Mouse (Mus musculus): Measurements from ENCODE around the gene Paqr5. TPM values are rescaled to one million over a fixed set of nuclear protein-coding genes. Genes with fewer than 3 reads are reported as not detected.

The Paqr5 gene
- polyA plus RNA-seq, 1 experiment from 2014 or later, result 0.26 TPM

DNA sequence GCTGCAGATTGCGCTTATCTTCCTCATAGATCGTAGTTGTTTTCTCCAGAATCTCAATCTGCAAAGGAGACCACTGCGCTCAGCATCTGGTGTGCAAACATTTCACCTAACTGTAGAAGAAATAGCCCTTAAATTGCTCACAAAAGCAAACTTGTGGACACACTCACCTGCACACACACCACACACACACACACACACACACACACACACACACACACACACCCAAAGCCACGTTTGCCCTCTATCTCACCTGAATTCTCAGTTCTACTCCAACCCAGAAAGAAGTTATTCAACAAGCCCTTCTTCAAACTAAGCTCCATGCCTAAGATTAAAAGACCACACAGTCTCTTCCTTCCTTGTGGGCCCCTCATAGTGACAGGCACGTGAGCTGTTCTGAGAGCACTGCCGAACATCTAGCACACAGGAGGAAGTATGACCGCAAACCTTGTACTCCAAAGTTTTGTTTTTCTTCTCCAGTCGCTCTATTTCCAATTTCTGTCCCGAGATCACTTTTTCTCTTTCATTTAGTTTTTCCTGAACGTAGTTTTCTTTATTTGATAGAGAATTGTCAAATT lies 101.5 kb downstream of the Paqr5 start:
- no peaks in the 10 kb centered on the region for H3K4me1 ChIP-seq (ENCODE audit: control insufficient read depth, insufficient read depth, low read length)
- no peak for ATAC-seq (ENCODE audit: low FRiP score)
- 92% methylated on average over 10 of the region's 10 CpGs for WGBS
- H3K4me2 ChIP-seq, result no peak overlapping the region
- no peak for DNase-seq (ENCODE audit: low spot score, missing footprints)
- H3K27me3 ChIP-seq (ENCODE audit: control insufficient read depth, insufficient read depth, low read length), result no peaks in the 10 kb centered on the region
- H3K27ac ChIP-seq (ENCODE audit: low read depth, low read length), result no peak overlapping the region
- H3K36me3 ChIP-seq (ENCODE audit: control insufficient read depth, insufficient read depth, low read length), result peaks cover 17% of the 10 kb centered on the region; the same call in 1 of the 2 replicates
- no peak overlapping the region for H3K9ac ChIP-seq (ENCODE audit: low read length)
- H3K9me3 ChIP-seq (ENCODE audit: control insufficient read depth, low read length), result no peaks in the 10 kb centered on the region
- H3K4me3 ChIP-seq (ENCODE audit: low read depth, low read length), result no peak overlapping the region

GRCm38 (mm10) chr9:61920331-61920730 lies 106.3 kb downstream of the Paqr5 start:
- H3K4me3 ChIP-seq (ENCODE audit: low read depth, low read length), result no peak overlapping the region
- no peak overlapping the region for H3K9ac ChIP-seq (ENCODE audit: low read length)
- no peak for DNase-seq (ENCODE audit: low spot score, missing footprints)
- H3K27ac ChIP-seq (ENCODE audit: low read depth, low read length), result no peak overlapping the region
- no peaks in the 10 kb centered on the region for H3K4me1 ChIP-seq (ENCODE audit: control insufficient read depth, insufficient read depth, low read length)
- no peak overlapping the region for H3K4me2 ChIP-seq
- WGBS, result 95% methylated on average over 6 of the region's 6 CpGs
- peaks cover 8% of the 10 kb centered on the region for H3K36me3 ChIP-seq (ENCODE audit: control insufficient read depth, insufficient read depth, low read length)
- no peaks in the 10 kb centered on the region for H3K9me3 ChIP-seq (ENCODE audit: control insufficient read depth, low read length)
- no peaks in the 10 kb centered on the region for H3K27me3 ChIP-seq (ENCODE audit: control insufficient read depth, insufficient read depth, low read length)
- ATAC-seq (ENCODE audit: low FRiP score), result no peak

DNA sequence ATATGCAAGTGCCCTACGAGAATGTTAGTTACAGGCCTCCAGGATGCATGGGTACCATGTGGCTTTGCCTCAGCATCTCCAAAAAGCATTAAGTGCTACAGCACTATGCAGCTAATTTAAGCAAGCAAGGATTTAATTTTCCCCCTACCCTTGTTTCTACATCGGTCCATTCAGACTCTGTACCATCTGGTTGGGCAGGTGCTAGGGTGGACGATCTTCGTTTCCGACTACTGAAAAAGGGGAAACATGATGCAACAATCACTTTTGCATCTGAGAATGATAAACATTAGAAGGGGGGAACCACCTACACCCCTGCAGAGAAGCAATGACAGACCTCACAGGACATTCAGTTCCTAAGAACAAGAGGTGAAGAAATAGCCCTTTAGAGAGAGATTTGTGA lies 107.2 kb downstream of the Paqr5 start:
- Histone ChIP-seq H3K4me2 (no peak overlapping the region), H3K36me3 (ENCODE audit: control insufficient read depth, insufficient read depth, low read length) (peaks cover 8% of the 10 kb centered on the region), H3K4me3 (ENCODE audit: low read depth, low read length) (no peak overlapping the region), H3K9ac (ENCODE audit: low read length) (no peak overlapping the region), H3K9me3 (ENCODE audit: control insufficient read depth, low read length) (no peaks in the 10 kb centered on the region), H3K27ac (ENCODE audit: low read depth, low read length) (no peak overlapping the region), H3K27me3 (ENCODE audit: control insufficient read depth, insufficient read depth, low read length) (no peaks in the 10 kb centered on the region), H3K4me1 (ENCODE audit: control insufficient read depth, insufficient read depth, low read length) (0 out of 2 replicates have a peak, but pooled peaks cover 4% of the 10 kb centered on the region)
- DNase-seq (ENCODE audit: low spot score, missing footprints), result no peak
- WGBS, result 95% methylated on average over 5 of the region's 5 CpGs
- ATAC-seq (ENCODE audit: low FRiP score), result no peak

DNA sequence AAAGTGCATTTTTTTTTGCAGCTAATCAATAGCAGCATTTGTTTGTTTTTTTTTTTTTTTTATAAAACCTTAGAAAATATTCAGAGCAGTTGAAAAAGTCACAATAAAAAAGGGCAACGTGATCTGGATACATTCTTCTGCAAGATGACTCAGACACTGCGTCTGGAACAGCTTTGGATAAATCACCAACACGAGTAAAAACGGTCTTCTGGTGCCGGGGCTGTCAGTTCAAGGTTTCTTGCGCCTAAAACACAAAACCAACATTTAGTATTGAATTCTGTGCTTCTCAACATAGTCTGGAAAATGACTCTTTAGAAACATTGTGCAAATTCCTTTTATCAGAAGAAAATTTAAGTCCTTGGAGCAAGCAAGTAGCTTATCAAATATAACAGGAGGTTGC lies 109.2 kb downstream of the Paqr5 start:
- H3K27me3 ChIP-seq (ENCODE audit: control insufficient read depth, insufficient read depth, low read length), result no peaks in the 10 kb centered on the region
- no peaks in the 10 kb centered on the region for H3K9me3 ChIP-seq (ENCODE audit: control insufficient read depth, low read length)
- no peak overlapping the region for H3K9ac ChIP-seq (ENCODE audit: low read length)
- no peak for ATAC-seq (ENCODE audit: low FRiP score)
- H3K36me3 ChIP-seq (ENCODE audit: control insufficient read depth, insufficient read depth, low read length), result peaks cover 8% of the 10 kb centered on the region
- H3K27ac ChIP-seq (ENCODE audit: low read depth, low read length), result no peak overlapping the region
- H3K4me2 ChIP-seq, result no peak overlapping the region
- no peak overlapping the region for H3K4me3 ChIP-seq (ENCODE audit: low read depth, low read length)
- WGBS, result 92% methylated on average over 6 of the region's 6 CpGs
- peaks cover 9% of the 10 kb centered on the region for H3K4me1 ChIP-seq (ENCODE audit: control insufficient read depth, insufficient read depth, low read length)
- DNase-seq (ENCODE audit: low spot score, missing footprints), result no peak

DNA sequence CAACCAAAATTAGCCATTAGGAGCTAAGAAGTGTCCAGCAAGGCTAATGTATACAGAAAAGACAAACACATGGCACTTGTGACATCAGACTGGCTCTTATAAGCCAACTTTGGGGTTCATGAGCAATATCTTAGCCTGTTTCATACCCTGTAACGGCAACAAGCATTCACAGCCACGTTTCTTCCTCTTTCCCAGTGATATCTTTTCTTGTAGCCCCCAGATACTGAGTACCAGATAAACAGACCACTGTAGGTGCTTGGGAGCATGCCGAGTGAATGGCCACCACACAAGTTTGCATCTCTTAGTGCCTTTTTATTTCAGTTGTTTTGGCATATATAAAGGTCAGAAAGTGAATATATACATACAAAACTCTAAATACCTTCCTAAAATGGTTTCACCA lies 109.7 kb downstream of the Paqr5 start:
- no peak overlapping the region for H3K9ac ChIP-seq (ENCODE audit: low read length)
- no peaks in the 10 kb centered on the region for H3K9me3 ChIP-seq (ENCODE audit: control insufficient read depth, low read length)
- ATAC-seq (ENCODE audit: low FRiP score) (no peak), DNase-seq (ENCODE audit: low spot score, missing footprints) (no peak)
- no peak overlapping the region for H3K27ac ChIP-seq (ENCODE audit: low read depth, low read length)
- H3K4me2 ChIP-seq, result no peak overlapping the region
- H3K4me1 ChIP-seq (ENCODE audit: control insufficient read depth, insufficient read depth, low read length), result peaks cover 9% of the 10 kb centered on the region
- H3K4me3 ChIP-seq (ENCODE audit: low read depth, low read length), result no peak overlapping the region
- no peaks in the 10 kb centered on the region for H3K27me3 ChIP-seq (ENCODE audit: control insufficient read depth, insufficient read depth, low read length)
- peaks cover 8% of the 10 kb centered on the region for H3K36me3 ChIP-seq (ENCODE audit: control insufficient read depth, insufficient read depth, low read length)
- 92% methylated on average over 3 of the region's 3 CpGs for WGBS

DNA sequence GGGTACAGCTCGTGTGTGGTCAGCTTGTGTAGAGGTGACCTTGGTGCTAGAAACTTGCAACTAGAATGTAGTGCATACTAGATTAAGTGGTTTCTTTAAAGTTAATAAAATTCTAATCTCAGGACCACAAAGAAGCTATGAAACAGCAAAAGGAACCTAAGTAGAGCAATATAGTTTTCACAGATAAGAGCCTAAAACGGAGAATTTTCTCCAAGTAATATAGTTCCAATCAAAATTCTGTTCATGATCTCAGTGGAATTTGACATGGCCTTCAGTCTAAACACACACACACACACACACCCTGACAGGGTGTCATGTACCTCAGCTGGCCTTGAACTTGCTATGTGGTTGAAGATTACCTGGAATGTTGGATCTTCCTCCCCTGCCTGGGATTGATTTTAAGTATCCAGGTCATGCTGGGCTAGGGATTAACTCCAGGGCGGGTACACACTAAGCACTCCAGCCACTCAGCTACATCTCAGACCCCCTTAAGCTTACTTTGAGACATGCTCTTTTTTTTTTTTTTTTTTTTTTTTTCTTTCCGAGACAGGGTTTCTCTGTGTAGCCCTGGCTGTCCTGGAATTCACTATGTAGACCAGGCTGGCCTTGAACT lies 111.2 kb downstream of the Paqr5 start:
- 35% methylated on average over 4 of the region's 4 CpGs for WGBS
- Histone ChIP-seq H3K36me3 (ENCODE audit: control insufficient read depth, insufficient read depth, low read length) (peaks cover 14% of the 10 kb centered on the region), H3K9ac (ENCODE audit: low read length) (peak overlapping the region; percentile 70)

DNA sequence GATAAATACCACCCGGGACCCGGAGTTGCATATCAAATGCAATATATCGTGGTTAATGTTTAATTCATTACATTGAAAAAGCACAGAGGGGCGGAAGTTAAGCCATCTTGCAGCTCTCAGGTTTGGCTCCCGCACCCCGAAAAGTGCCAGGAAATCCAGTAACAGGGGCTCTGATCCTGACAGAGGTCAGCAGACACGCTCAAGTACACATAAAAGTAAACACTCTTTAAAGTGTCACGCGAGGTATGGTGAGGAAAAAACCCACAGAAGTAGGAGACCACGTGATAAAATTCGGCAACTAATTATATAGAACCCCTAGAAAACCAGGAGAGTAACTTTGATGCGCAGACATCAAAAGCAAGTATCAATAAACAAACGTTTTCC lies 111.7 kb downstream of the Paqr5 start:
- DNase-seq (ENCODE audit: low spot score, missing footprints), result no peak
- Histone ChIP-seq H3K4me3 (ENCODE audit: low read depth, low read length) (peak overlapping the region; percentile 91), H3K9ac (ENCODE audit: low read length) (peak overlapping the region; percentile 70), H3K4me1 (ENCODE audit: control insufficient read depth, insufficient read depth, low read length) (peaks cover 9% of the 10 kb centered on the region), H3K27ac (ENCODE audit: low read depth, low read length) (peak overlapping the region; percentile 88), H3K36me3 (ENCODE audit: control insufficient read depth, insufficient read depth, low read length) (peaks cover 11% of the 10 kb centered on the region), H3K27me3 (ENCODE audit: control insufficient read depth, insufficient read depth, low read length) (no peaks in the 10 kb centered on the region), H3K4me2 (peak overlapping the region; percentile 78), H3K9me3 (ENCODE audit: control insufficient read depth, low read length) (no peaks in the 10 kb centered on the region)
- 5% methylated on average over 13 of the region's 13 CpGs for WGBS
- no peak for ATAC-seq (ENCODE audit: low FRiP score)

More for the DNA sequence above, 111.2 kb downstream of the Paqr5 start:
- peaks cover 9% of the 10 kb centered on the region for H3K4me1 ChIP-seq (ENCODE audit: control insufficient read depth, insufficient read depth, low read length)
- DNase-seq (ENCODE audit: low spot score, missing footprints), result no peak
- ATAC-seq (ENCODE audit: low FRiP score), result no peak
- peak overlapping the region; percentile 88; the same call in 1 of the 2 replicates for H3K27ac ChIP-seq (ENCODE audit: low read depth, low read length)
- no peaks in the 10 kb centered on the region for H3K9me3 ChIP-seq (ENCODE audit: control insufficient read depth, low read length)
- no peaks in the 10 kb centered on the region for H3K27me3 ChIP-seq (ENCODE audit: control insufficient read depth, insufficient read depth, low read length)
- peak overlapping the region; percentile 91 for H3K4me3 ChIP-seq (ENCODE audit: low read depth, low read length)
- H3K4me2 ChIP-seq, result peak overlapping the region; percentile 78

DNA sequence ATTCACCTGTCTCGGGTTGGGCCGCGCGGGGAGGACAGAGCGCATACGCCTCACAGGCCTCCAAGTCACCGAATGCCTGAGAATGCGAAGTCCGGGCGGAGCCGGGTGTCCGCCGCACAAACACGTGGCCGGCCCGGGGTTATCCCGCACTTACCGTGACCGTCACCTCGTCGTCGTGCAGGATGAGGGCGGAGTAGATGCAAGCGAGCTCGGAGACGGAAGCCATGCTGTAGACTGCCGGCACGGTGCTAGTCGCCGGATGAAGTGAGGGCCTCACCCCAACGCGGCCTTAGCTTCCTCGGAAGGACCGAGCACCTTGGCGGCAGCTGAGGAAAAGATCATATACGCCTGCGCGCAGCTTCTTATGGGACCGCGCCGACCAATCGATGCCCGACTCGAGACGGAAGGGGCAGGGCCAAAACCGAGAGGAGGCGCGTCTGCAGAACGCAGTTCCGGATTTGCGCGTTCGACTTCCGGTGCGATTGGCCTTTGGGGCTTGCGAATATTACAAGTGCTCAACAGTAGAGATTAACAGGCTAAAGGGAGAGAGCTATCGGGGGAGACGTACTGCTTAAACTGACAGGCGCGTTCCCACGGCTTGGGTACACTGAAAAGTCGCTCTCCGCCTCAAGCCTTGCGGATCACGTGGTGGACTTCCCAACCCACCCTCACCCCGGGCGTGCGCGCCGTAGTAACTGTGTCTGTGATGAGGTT lies 112.3 kb downstream of the Paqr5 start, which contains the start of gene Rplp1:
Rplp1 (minus strand) TSS at position 340 of the 714 bp plus-strand sequence.
- H3K4me3 ChIP-seq (ENCODE audit: low read depth, low read length), result peak within 1 kb of the TSS; percentile 91
- no peaks in the 10 kb centered on the region for H3K27me3 ChIP-seq (ENCODE audit: control insufficient read depth, insufficient read depth, low read length)
- no peaks in the 10 kb centered on the region for H3K9me3 ChIP-seq (ENCODE audit: control insufficient read depth, low read length)
- peaks cover 9% of the 10 kb centered on the region for H3K4me1 ChIP-seq (ENCODE audit: control insufficient read depth, insufficient read depth, low read length)
- H3K4me2 ChIP-seq, result peak within 1 kb of the TSS; percentile 86
- peak within 1 kb of the TSS; percentile 88 for H3K27ac ChIP-seq (ENCODE audit: low read depth, low read length)
- ATAC-seq (ENCODE audit: low FRiP score) (peak; percentile 96), DNase-seq (ENCODE audit: low spot score, missing footprints) (peak; percentile 99)
- H3K36me3 ChIP-seq (ENCODE audit: control insufficient read depth, insufficient read depth, low read length), result peaks cover 11% of the 10 kb centered on the region
- peak within 1 kb of the TSS; percentile 90 for H3K9ac ChIP-seq (ENCODE audit: low read length)
- WGBS, result under 1% methylated on average over 67 of the region's 70 CpGs

All from midbrain, embryonic 11.5 days (tissue).